Mouse (Mus musculus) brain, embryonic 18.5 days (tissue): ENCODE measurements around the gene Lrmp.
A peak's percentile ranks its signal among the peaks of the same experiment; 100 is the strongest.

Source experiments
- DNase-seq: peaks from one replicate; pipeline ENCODE4 v3.0.0-alpha.2; 2012; ENCODE audit warnings: low read depth, low spot score

Lrmp gene

GRCm38 (mm10) chr6:145136831-145137230, 21.4 kb downstream of the Lrmp start:
- DNase-seq = no peak

GRCm38 (mm10) chr6:145139236-145139635, 23.8 kb downstream of the Lrmp start:
- DNase-seq = no peak

- no peak for DNase-seq
Observed at GRCm38 (mm10) chr6:145139776-145140475, 24.5 kb downstream of the Lrmp start.

GRCm38 (mm10) chr6:145140706-145141105, 25.3 kb downstream of the Lrmp start:
- DNase-seq = no peak

GRCm38 (mm10) chr6:145141827-145142226, 26.4 kb downstream of the Lrmp start:
- no peak for DNase-seq

- no peak for DNase-seq
Observed at GRCm38 (mm10) chr6:145145173-145145572, 29.7 kb downstream of the Lrmp start.

GRCm38 (mm10) chr6:145147716-145148115, 32.3 kb downstream of the Lrmp start:
- no peak for DNase-seq

GRCm38 (mm10) chr6:145149054-145149453, 33.6 kb downstream of the Lrmp start:
- DNase-seq = no peak

GRCm38 (mm10) chr6:145158619-145159018, 43.2 kb downstream of the Lrmp start:
- no peak for DNase-seq

- DNase-seq = no peak
Observed at GRCm38 (mm10) chr6:145160581-145160980, 45.1 kb downstream of the Lrmp start.

- DNase-seq = no peak
Observed at GRCm38 (mm10) chr6:145171892-145172606, 56.6 kb downstream of the Lrmp start.

- DNase-seq = no peak
Observed at GRCm38 (mm10) chr6:145173781-145174191, 58.3 kb downstream of the Lrmp start.

GRCm38 (mm10) chr6:145175571-145175981, 60.1 kb downstream of the Lrmp start:
- DNase-seq = no peak

- no peak for DNase-seq
Observed at GRCm38 (mm10) chr6:145176474-145176873, 61.0 kb downstream of the Lrmp start.

- no peak for DNase-seq
Observed at GRCm38 (mm10) chr6:145179665-145180064, 64.2 kb downstream of the Lrmp start.

GRCm38 (mm10) chr6:145182044-145182443, 66.6 kb downstream of the Lrmp start:
- no peak for DNase-seq

- DNase-seq = no peak
Observed at GRCm38 (mm10) chr6:145186096-145186495, 70.6 kb downstream of the Lrmp start.

- peak; percentile 26 for DNase-seq
Observed at GRCm38 (mm10) chr6:145187093-145188088, 71.9 kb downstream of the Lrmp start.

GRCm38 (mm10) chr6:145193038-145193437, 77.6 kb downstream of the Lrmp start:
- no peak for DNase-seq

GRCm38 (mm10) chr6:145193446-145193845, 78.0 kb downstream of the Lrmp start:
- DNase-seq = no peak

- no peak for DNase-seq
Observed at GRCm38 (mm10) chr6:145197949-145198686, 82.7 kb downstream of the Lrmp start.
